Mouse (Mus musculus) stomach, embryonic 14.5 days (tissue): ENCODE data around the gene Cib4. TPM values are rescaled to one million over a fixed set of nuclear protein-coding genes. Genes with fewer than 3 reads are reported as not detected.

ENCODE experiments used
- ATAC-seq: fragments of 200-750 bp; cut with Nextera tagmentation; 2 replicates; pipeline ENCODE4 v1.8.0; 2017; ENCODE audit warnings: low read depth, moderate TSS enrichment; ENCODE audit not compliant: insufficient number of reproducible peaks, insufficient read depth, low FRiP score
- H3K27ac ChIP-seq: fragments of 300-500 bp; sonication (generic); 2 replicates; pipeline ENCODE4 v1.5.1; 2014; ENCODE audit warnings: mild to moderate bottlenecking, low read length, moderate library complexity, mixed read lengths
- H3K27me3 ChIP-seq: fragments of 300-500 bp; sonication (generic); 2 replicates; pipeline ENCODE4 v1.6.1; 2014; ENCODE audit warnings: low read length, control low read depth, mixed read lengths; ENCODE audit not compliant: control insufficient read depth, insufficient read depth
- H3K36me3 ChIP-seq: fragments of 300-500 bp; sonication (generic); 2 replicates; pipeline ENCODE4 v1.6.1; 2014; ENCODE audit warnings: mild to moderate bottlenecking, control low read depth, low read length, moderate library complexity, mixed read lengths; ENCODE audit not compliant: control insufficient read depth, insufficient read depth
- H3K4me1 ChIP-seq: fragments of 300-500 bp; sonication (generic); 2 replicates; pipeline ENCODE4 v1.6.1; 2014; ENCODE audit warnings: low read length, control low read depth, mixed read lengths; ENCODE audit not compliant: control insufficient read depth, insufficient read depth
- H3K4me2 ChIP-seq: fragments of 300-500 bp; sonication (generic); replicated peaks from 2 replicates; pipeline ENCODE4 v1.6.1; 2014; ENCODE audit warnings: low read depth, low read length, control low read depth
- H3K4me3 ChIP-seq: fragments of 300-500 bp; sonication (generic); 2 replicates; pipeline ENCODE4 v1.5.1; 2014; ENCODE audit warnings: low read depth, low read length, control low read depth
- H3K9ac ChIP-seq: fragments of 300-500 bp; sonication (generic); replicated peaks from 2 replicates; pipeline ENCODE4 v1.6.1; 2014; ENCODE audit warnings: low read depth, mild to moderate bottlenecking, control low read depth, low read length, moderate library complexity, mixed read lengths
- H3K9me3 ChIP-seq: fragments of 300-500 bp; sonication (generic); 2 replicates; pipeline ENCODE4 v1.6.1; 2016; ENCODE audit warnings: low read depth, low read length, control low read depth; ENCODE audit not compliant: control insufficient read depth
- WGBS: fragments of 180-500 bp; shearing (Covaris S2); extraction: QIAGEN DNeasy Blood & Tissue Kit; methylation state at CpG from one replicate; pipeline ENCODE4 v1.1.7; 2014; 5-methylcytosine and 5-hydroxymethylcytosine counted together
- polyA plus RNA-seq: library from polyadenylated mRNA; unstranded; fragments of >200 nt; fragmentation: Nextera tagmentation; extraction: Ambion mirVana; gene quantifications from 2 replicates; pipeline ENCODE4 v1.2.1, GENCODE M21; 2014

Gene Cib4
- polyA plus RNA-seq, 1 experiment from 2014 or later, result not detected

GRCm38 (mm10) chr5:30578445-30579080 is 32.9 kb upstream of the Cib4 start:
- Histone ChIP-seq H3K27ac (no peak overlapping the region), H3K27me3 (no peaks in the 10 kb centered on the region), H3K4me2 (no peak overlapping the region), H3K9ac (no peak overlapping the region), H3K9me3 (0 out of 2 replicates have a peak, but pooled peaks cover 2% of the 10 kb centered on the region), H3K4me1 (no peaks in the 10 kb centered on the region), H3K36me3 (no peaks in the 10 kb centered on the region), H3K4me3 (no peak overlapping the region)
- no peak for ATAC-seq
- WGBS, result 77% methylated on average over 6 of the region's 6 CpGs

GRCm38 (mm10) chr5:30577654-30578310 is 32.1 kb upstream of the Cib4 start:
- no peak overlapping the region for H3K4me3 ChIP-seq
- WGBS, result 83% methylated on average over 12 of the region's 12 CpGs
- ATAC-seq, result no peak

GRCm38 (mm10) chr5:30577251-30577650 is 31.6 kb upstream of the Cib4 start:
- H3K4me3 ChIP-seq, result no peak overlapping the region
- ATAC-seq, result no peak
- no peak overlapping the region for H3K4me2 ChIP-seq
- no peak overlapping the region for H3K27ac ChIP-seq
- no peak overlapping the region for H3K9ac ChIP-seq
- 0 out of 2 replicates have a peak, but pooled peaks cover 2% of the 10 kb centered on the region for H3K9me3 ChIP-seq
- no peaks in the 10 kb centered on the region for H3K27me3 ChIP-seq
- no peaks in the 10 kb centered on the region for H3K4me1 ChIP-seq
- H3K36me3 ChIP-seq, result no peaks in the 10 kb centered on the region
- WGBS, result 65% methylated on average over 9 of the region's 9 CpGs

More at GRCm38 (mm10) chr5:30577654-30578310, 32.1 kb upstream of the Cib4 start:
- Histone ChIP-seq H3K4me1 (no peaks in the 10 kb centered on the region), H3K27ac (no peak overlapping the region), H3K9ac (no peak overlapping the region), H3K36me3 (no peaks in the 10 kb centered on the region), H3K9me3 (0 out of 2 replicates have a peak, but pooled peaks cover 2% of the 10 kb centered on the region), H3K27me3 (no peaks in the 10 kb centered on the region), H3K4me2 (no peak overlapping the region)

GRCm38 (mm10) chr5:30576233-30576632 is 30.6 kb upstream of the Cib4 start:
- 0 out of 2 replicates have a peak, but pooled peaks cover 2% of the 10 kb centered on the region for H3K9me3 ChIP-seq
- no peak overlapping the region for H3K9ac ChIP-seq
- no peak overlapping the region for H3K27ac ChIP-seq
- no peaks in the 10 kb centered on the region for H3K4me1 ChIP-seq
- no peak overlapping the region for H3K4me2 ChIP-seq
- ATAC-seq, result no peak
- WGBS, result 78% methylated on average over 7 of the region's 7 CpGs
- H3K27me3 ChIP-seq, result no peaks in the 10 kb centered on the region
- no peaks in the 10 kb centered on the region for H3K36me3 ChIP-seq
- H3K4me3 ChIP-seq, result no peak overlapping the region

GRCm38 (mm10) chr5:30574367-30574766 is 28.7 kb upstream of the Cib4 start:
- Histone ChIP-seq H3K4me2 (no peak overlapping the region), H3K9ac (no peak overlapping the region), H3K27me3 (no peaks in the 10 kb centered on the region), H3K4me1 (no peaks in the 10 kb centered on the region), H3K4me3 (no peak overlapping the region), H3K9me3 (0 out of 2 replicates have a peak, but pooled peaks cover 2% of the 10 kb centered on the region), H3K36me3 (no peaks in the 10 kb centered on the region), H3K27ac (no peak overlapping the region)
- WGBS, result 90% methylated on average over 8 of the region's 8 CpGs
- no peak for ATAC-seq

- 54% methylated on average over 5 of the region's 5 CpGs for WGBS
- H3K27ac ChIP-seq, result no peak overlapping the region
- no peak overlapping the region for H3K4me3 ChIP-seq
- no peaks in the 10 kb centered on the region for H3K36me3 ChIP-seq
- H3K9ac ChIP-seq, result no peak overlapping the region
- ATAC-seq, result no peak
- no peaks in the 10 kb centered on the region for H3K4me1 ChIP-seq
- no peaks in the 10 kb centered on the region for H3K27me3 ChIP-seq
- H3K9me3 ChIP-seq, result 0 out of 2 replicates have a peak, but pooled peaks cover 2% of the 10 kb centered on the region
- no peak overlapping the region for H3K4me2 ChIP-seq
Observed at GRCm38 (mm10) chr5:30571820-30572219, 26.2 kb upstream of the Cib4 start.

GRCm38 (mm10) chr5:30568479-30568878 is 22.8 kb upstream of the Cib4 start:
- 77% methylated on average over 1 of the region's 1 CpGs for WGBS

GRCm38 (mm10) chr5:30559986-30560493 is 14.4 kb upstream of the Cib4 start:
- 0 out of 2 replicates have a peak, but pooled peaks cover 9% of the 10 kb centered on the region for H3K4me1 ChIP-seq
- H3K4me2 ChIP-seq, result no peak overlapping the region
- WGBS, result 31% methylated on average over 3 of the region's 3 CpGs
- no peaks in the 10 kb centered on the region for H3K27me3 ChIP-seq
- no peak overlapping the region for H3K9ac ChIP-seq
- H3K9me3 ChIP-seq, result no peaks in the 10 kb centered on the region
- no peak for ATAC-seq
- no peak overlapping the region for H3K4me3 ChIP-seq
- no peak overlapping the region for H3K27ac ChIP-seq
- H3K36me3 ChIP-seq, result no peaks in the 10 kb centered on the region

More at GRCm38 (mm10) chr5:30568479-30568878, 22.8 kb upstream of the Cib4 start:
- H3K4me1 ChIP-seq, result no peaks in the 10 kb centered on the region
- H3K9ac ChIP-seq, result no peak overlapping the region
- no peak overlapping the region for H3K4me3 ChIP-seq
- no peak overlapping the region for H3K4me2 ChIP-seq
- no peaks in the 10 kb centered on the region for H3K9me3 ChIP-seq
- no peaks in the 10 kb centered on the region for H3K27me3 ChIP-seq
- H3K36me3 ChIP-seq, result no peaks in the 10 kb centered on the region
- H3K27ac ChIP-seq, result no peak overlapping the region
- ATAC-seq, result no peak
